Mouse (Mus musculus): Measurements from ENCODE around the gene Akap2.

DNA sequence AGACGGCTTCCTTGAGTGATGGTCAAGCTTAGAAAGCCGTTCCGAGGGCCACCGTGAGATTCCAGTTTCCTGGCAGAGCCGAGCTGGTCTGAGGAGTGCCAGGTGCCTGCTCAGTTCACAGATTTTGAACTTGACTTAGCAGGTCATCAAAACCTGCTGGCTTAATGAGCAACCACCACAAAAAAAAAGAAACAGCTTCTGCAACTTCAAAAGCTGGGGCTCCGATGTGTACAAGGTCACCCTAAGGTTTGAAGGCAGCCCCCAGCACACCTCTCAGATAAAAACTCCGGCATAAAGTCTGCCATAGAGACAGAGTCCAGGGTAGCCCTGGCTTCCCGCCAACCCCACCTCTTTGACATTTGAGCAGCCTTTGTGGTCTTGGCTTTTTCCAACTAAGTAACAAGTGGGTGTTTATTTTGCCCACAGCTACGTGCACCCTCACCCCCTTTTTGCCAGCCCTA is 198.8 kb downstream of the Akap2 start, which contains the start of gene D630039A03Rik:
- TF ChIP-seq CTCF (IDR thresholded peaks at IDR 0.05; ENCODE audit: insufficient read depth, low read length) (no peak), POLR2A (IDR thresholded peaks at IDR 0.05; ENCODE audit: borderline replicate concordance, extremely low read depth, low read depth, low read length) (no peak)
